Mouse (Mus musculus) Patski (cell line): Measurements from ENCODE around the gene Man1c1. TPM values are rescaled to one million over a fixed set of nuclear protein-coding genes. Genes with fewer than 3 reads are reported as not detected.

Experiments used
- ATAC-seq: fragments of 100-300 bp; one replicate; pipeline ENCODE4 v1.8.0; 2021
- CTCF ChIA-PET: fragments of 350-600 bp; sonication (Branson Sonifier 250); formaldehyde crosslinking; loops from one replicate; lab custom pipeline; 2022; ENCODE audit warnings: inconsistent platforms; lab: Charles Lee
- POLR2A ChIA-PET: fragments of 350-600 bp; sonication (Branson Sonifier 250); formaldehyde crosslinking; loops from one replicate; lab custom pipeline; 2022; ENCODE audit warnings: antibody characterized with exemption, inconsistent platforms; lab: Charles Lee
- DNase-seq: peaks from one replicate; pipeline ENCODE4 v3.0.0-alpha.2; 2011; ENCODE audit warnings: low read depth, low spot score
- H3K27me3 ChIP-seq: fragments of 371-371 bp; one replicate; pipeline ENCODE4 v1.5.1; 2021
- CTCF ChIP-seq: fragments of 100-300 bp; IDR thresholded peaks from one replicate; pipeline ENCODE4 v1.5.1; 2021
- in situ Hi-C: fragments of 300-500 bp; cut with MboI; formaldehyde crosslinking; loops from 3 replicates; pipeline ENCODE4 v1.11.1; 2018; ENCODE audit warnings: low pct_unique_long_range_greater_than_20kb, mixed read lengths
- polyA plus RNA-seq: library from polyadenylated mRNA; unstranded; gene quantifications from one replicate; pipeline ENCODE4 v1.2.3, GENCODE M21; 2021

Gene Man1c1
- polyA plus RNA-seq, 1 experiment from 2014 or later: 16.2 TPM

DNA sequence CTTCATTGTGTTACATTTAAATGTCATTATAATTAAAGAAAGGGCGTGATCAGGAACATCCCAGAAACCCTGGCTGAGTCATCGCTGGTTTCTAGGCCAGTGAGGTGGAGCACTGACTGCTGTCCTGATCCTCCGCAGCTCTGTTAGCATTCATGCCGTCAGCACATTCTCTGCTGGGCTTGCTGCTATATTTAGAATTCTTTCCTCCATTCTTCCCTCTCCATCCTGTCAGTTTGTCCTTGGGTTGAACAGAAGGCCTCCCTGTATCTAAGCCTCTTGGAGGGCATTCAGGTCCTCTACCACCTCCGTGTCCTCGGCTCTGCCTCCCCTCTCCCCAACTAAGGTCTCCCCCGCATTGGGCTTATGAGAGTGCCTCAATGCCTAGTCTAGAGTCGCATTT is 187.1 kb downstream of the Man1c1 start:
- H3K27me3 ChIP-seq: no peaks in the 10 kb centered on the region
- TF ChIP-seq CTCF: no peak
- DNase-seq (no peak), ATAC-seq (peak; percentile 39)
- in situ Hi-C loops: no loop called here
- ChIA-PET POLR2A (no interaction called here), CTCF (no interaction called here)

DNA sequence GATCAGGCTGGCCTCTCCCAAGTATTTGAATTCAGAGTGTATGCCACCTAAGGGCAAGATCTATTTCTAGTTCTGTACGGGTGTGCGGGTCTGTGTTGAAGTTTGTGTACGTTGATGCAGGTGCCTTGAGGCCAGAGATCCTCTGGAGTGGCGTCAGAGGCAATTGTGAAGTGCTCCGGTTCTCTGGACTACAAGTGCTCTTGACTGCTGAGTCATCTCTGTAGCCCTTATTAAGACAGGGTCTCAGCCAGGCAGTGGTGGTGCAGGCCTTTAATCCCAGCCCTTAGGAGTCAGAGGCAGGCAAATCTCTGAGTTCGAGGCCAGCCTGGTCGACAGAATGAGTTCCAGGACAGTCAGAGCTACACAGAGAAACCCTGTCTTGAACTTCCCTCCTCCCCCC is 188.5 kb downstream of the Man1c1 start:
- POLR2A ChIA-PET: interaction anchor here (0.6 to 1.2 kb wide), 2 partner anchors 20 to 859 kb away, joined by 3 read pairs; no protein-coding TSS in a partner anchor
- in situ Hi-C loops: no loop called here
- no peaks in the 10 kb centered on the region for H3K27me3 ChIP-seq
- CTCF ChIA-PET: no interaction called here
- no peak for TF ChIP-seq CTCF
- DNase-seq: no peak
- ATAC-seq: no peak

DNA sequence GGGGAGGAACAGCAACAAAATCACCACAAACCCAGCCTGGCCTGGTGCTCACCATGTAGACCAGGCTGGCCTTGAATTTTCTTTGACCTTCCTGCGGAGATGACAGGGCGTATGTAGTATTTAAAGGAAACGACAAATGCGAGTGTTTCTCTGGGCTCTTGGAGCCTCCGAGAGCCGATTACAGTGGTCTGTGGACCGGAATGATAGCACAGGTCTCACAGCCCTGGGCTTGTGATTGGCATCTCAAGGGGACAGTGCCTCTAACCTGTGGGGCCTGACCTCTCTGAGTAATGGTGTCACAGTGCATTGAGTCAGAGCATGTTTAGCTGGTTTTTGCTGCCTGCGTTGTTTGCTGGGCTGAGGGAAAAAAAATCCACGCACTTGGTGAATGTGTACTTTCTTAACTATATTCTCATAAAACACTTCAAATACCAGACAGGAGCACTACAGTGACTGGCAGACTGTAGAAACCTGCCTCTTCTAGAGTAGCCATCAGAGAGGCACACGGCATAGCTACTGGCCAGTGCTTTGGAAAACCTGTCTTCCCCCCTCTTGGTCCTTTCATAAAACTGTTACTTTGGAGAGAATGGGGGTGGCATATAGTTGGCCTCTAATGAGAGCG is 189.7 kb downstream of the Man1c1 start:
- no peak for TF ChIP-seq CTCF
- DNase-seq (no peak), ATAC-seq (no peak)
- CTCF ChIA-PET: no interaction called here
- POLR2A ChIA-PET: no interaction called here
- in situ Hi-C loops: no loop called here
- no peaks in the 10 kb centered on the region for H3K27me3 ChIP-seq

DNA sequence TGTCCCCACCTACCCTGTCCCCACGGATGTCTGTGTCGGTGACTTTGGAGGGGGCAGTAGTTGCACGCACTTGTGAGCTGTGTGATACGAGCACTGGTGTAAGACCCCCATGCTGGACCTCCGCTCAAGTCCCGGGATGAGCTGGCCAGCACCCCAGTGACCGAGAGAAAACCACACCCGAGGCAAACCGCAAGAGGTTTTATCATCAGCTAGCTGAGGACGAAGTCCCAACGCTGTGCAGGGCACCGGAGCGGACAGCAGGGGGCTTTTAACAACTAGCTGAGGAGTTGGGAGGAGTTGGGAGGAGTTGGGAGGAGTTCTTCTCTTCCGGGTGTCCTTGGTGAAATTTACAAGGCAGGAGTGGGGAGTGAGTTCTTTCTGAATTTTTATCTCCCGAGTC is 191.3 kb downstream of the Man1c1 start:
- ChIA-PET CTCF (no interaction called here), POLR2A (no interaction called here)
- no peak for TF ChIP-seq CTCF
- no peak for ATAC-seq
- DNase-seq: no peak
- no peaks in the 10 kb centered on the region for H3K27me3 ChIP-seq
- in situ Hi-C loops: no loop called here

DNA sequence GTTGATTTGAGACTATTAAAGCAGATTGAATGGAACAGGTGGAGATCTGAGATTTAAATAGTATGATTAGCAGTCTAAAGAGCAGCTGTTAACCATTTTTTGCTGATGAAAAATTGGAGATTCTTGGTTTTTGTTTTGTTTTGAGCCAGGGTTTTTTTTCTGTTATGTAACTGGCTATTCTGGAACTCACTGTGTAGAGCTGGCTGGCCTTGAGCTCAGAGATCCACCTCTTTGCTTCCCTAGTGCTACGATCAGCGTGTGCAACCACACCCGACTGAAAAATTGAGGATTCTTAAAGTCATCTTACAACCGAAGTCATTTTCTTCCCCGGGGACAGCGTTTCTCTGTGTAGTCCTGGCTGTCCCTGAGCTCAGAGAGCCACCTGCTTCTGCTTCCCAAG is 192.4 kb downstream of the Man1c1 start:
- ChIA-PET CTCF (interaction anchor here (0.8 to 2.4 kb wide), 2 partner anchors 15 to 34 kb away, joined by 3 to 7 read pairs; no protein-coding TSS in a partner anchor), POLR2A (no interaction called here)
- no peak for TF ChIP-seq CTCF
- H3K27me3 ChIP-seq: no peaks in the 10 kb centered on the region
- ATAC-seq (no peak), DNase-seq (no peak)
- in situ Hi-C loops: no loop called here

Other genes starting within 250 kb of the Man1c1 start
- 204 TPM for gene Stmn1, start 236.0 kb downstream of the Man1c1 start, polyA plus RNA-seq
- gene Paqr7, start 207.6 kb downstream of the Man1c1 start, polyA plus RNA-seq: 4.3 TPM
- 6.1 TPM for gene Aunip, start 193.3 kb downstream of the Man1c1 start, polyA plus RNA-seq
- 69.4 TPM for gene Mtfr1l, start 168.9 kb downstream of the Man1c1 start, polyA plus RNA-seq
- gene Selenon, start 152.1 kb downstream of the Man1c1 start, polyA plus RNA-seq: 45.3 TPM
- gene Ldlrap1, start 63.7 kb upstream of the Man1c1 start, polyA plus RNA-seq: 17.1 TPM
- 27.0 TPM for gene Maco1, start 149.1 kb upstream of the Man1c1 start, polyA plus RNA-seq
- 0.08 TPM for gene Rhd, start 160.2 kb upstream of the Man1c1 start, polyA plus RNA-seq
- 98.5 TPM for gene Tmem50a, start 210.7 kb upstream of the Man1c1 start, polyA plus RNA-seq
- gene Rsrp1, start 219.3 kb upstream of the Man1c1 start, polyA plus RNA-seq: 237 TPM
- gene Syf2, start 226.6 kb upstream of the Man1c1 start, polyA plus RNA-seq: 73.5 TPM